Mouse (Mus musculus): ENCODE data around the gene Tox2. TPM values are rescaled to one million over a fixed set of nuclear protein-coding genes. Genes with fewer than 3 reads are reported as not detected.

The Tox2 gene
- polyA plus RNA-seq, 1 experiment, result 0.67 TPM

DNA sequence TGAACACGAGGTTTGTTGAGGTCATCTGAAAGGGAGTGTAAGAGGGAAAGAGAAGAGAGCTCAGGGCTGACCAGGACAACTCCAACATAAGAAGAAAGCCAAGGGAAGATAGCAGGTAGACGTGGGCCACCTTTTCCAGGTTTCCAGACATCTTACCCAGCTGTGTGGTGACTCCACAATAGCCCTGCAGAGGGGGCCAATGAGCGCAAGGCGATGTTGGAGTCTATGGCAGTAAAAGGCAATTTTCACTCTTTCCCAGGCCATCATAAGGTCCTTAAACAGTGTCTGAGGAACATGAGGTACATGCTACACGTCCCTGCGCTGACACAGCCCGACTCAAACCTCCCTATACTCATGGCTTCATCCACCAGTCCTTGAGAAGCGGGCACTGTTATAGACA lies 70.9 kb downstream of the Tox2 start:
- WGBS, result 69% methylated on average over 8 of the region's 8 CpGs
- TF ChIP-seq POLR2A (IDR thresholded peaks at IDR 0.05; ENCODE audit: borderline replicate concordance, control insufficient read depth, low read depth, low read length) (no peak), CTCF (IDR thresholded peaks at IDR 0.05; ENCODE audit: control insufficient read depth, insufficient read depth, low read length) (peak; percentile 19; the same call in 1 of the 2 replicates)
- no peak overlapping the region for H3K27ac ChIP-seq (ENCODE audit: control insufficient read depth, insufficient read depth, low read depth, low read length, poor library complexity)
- no peaks in the 10 kb centered on the region for H3K4me1 ChIP-seq (ENCODE audit: control insufficient read depth, insufficient read depth, low read length)
- H3K4me3 ChIP-seq (replicated peaks; ENCODE audit: control insufficient read depth, low read depth, low read length), result no peak overlapping the region

GRCm38 (mm10) chr2:163275986-163276385 lies 73.1 kb downstream of the Tox2 start:
- H3K27ac ChIP-seq (ENCODE audit: control insufficient read depth, insufficient read depth, low read depth, low read length, poor library complexity), result no peak overlapping the region
- no peak overlapping the region for H3K4me3 ChIP-seq (replicated peaks; ENCODE audit: control insufficient read depth, low read depth, low read length)
- WGBS, result 82% methylated on average over 14 of the region's 14 CpGs
- no peaks in the 10 kb centered on the region for H3K4me1 ChIP-seq (ENCODE audit: control insufficient read depth, insufficient read depth, low read length)
- no peak for TF ChIP-seq POLR2A (IDR thresholded peaks at IDR 0.05; ENCODE audit: borderline replicate concordance, control insufficient read depth, low read depth, low read length)
- TF ChIP-seq CTCF (IDR thresholded peaks at IDR 0.05; ENCODE audit: control insufficient read depth, insufficient read depth, low read length), result no peak

- Histone ChIP-seq H3K4me3 (replicated peaks; ENCODE audit: control insufficient read depth, low read depth, low read length) (no peak overlapping the region), H3K27ac (ENCODE audit: control insufficient read depth, insufficient read depth, low read depth, low read length, poor library complexity) (no peak overlapping the region), H3K4me1 (ENCODE audit: control insufficient read depth, insufficient read depth, low read length) (no peaks in the 10 kb centered on the region)
- TF ChIP-seq POLR2A (IDR thresholded peaks at IDR 0.05; ENCODE audit: borderline replicate concordance, control insufficient read depth, low read depth, low read length), result no peak
- no peak for TF ChIP-seq CTCF (IDR thresholded peaks at IDR 0.05; ENCODE audit: control insufficient read depth, insufficient read depth, low read length)
- WGBS, result 67% methylated on average over 9 of the region's 9 CpGs
Observed at GRCm38 (mm10) chr2:163277979-163278378, 75.1 kb downstream of the Tox2 start.

DNA sequence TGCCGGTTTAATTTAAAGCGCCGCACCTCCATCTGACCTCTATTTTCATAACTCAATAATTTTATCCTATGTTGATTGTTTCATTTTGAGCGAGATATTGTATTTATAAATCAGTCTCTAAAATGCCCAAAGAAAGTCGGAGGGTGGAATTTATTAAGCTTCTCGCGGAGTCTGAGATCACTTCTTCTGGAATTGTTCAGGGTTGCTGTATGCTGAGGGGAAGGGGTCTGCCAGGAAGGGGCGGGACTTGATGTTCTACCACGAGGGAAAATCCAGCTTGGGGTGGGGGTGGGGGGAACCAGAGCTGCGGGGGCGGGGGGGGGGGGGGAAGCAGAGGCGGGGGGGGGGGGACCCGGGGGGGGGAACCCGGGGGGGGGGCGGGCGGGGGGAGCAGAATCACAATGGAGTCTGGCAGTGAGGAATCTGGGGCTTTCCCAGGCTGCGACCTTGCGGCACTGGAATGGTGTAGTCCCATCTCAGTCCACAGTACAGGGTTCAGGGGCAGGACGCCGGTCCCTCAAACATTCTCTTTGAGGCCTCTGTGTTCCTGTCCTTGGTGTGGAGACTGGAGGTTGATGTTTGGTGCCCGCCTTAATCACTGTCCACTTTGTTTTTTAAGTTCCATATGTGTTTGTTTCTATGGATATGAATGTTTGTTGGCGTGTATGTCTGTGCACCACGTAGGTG lies 77.9 kb downstream of the Tox2 start:
- Histone ChIP-seq H3K4me1 (ENCODE audit: control insufficient read depth, insufficient read depth, low read length) (no peaks in the 10 kb centered on the region), H3K27ac (ENCODE audit: control insufficient read depth, insufficient read depth, low read depth, low read length, poor library complexity) (no peak overlapping the region), H3K4me3 (replicated peaks; ENCODE audit: control insufficient read depth, low read depth, low read length) (no peak overlapping the region)
- no peak for TF ChIP-seq CTCF (IDR thresholded peaks at IDR 0.05; ENCODE audit: control insufficient read depth, insufficient read depth, low read length)
- TF ChIP-seq POLR2A (IDR thresholded peaks at IDR 0.05; ENCODE audit: borderline replicate concordance, control insufficient read depth, low read depth, low read length), result no peak
- 66% methylated on average over 16 of the region's 23 CpGs for WGBS

DNA sequence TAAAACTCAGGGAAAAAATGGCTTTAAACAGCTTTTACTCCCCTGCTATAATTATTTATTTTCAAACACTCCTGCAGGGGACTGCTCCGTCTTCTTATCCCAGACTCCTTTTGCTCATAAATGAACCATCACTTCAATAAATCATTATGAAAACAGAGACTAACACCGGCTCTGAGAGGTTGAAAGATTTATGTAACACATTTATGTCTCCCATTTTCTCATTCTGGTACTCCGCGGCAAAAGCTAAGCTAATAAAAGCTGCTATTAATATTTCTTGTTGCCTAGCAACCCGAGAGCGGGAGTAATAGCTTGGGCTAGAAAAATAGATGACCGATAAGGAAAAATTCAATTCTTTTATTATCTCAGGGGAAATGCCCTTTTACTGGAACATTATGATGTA lies 81.9 kb downstream of the Tox2 start:
- WGBS, result 22% methylated on average over 7 of the region's 7 CpGs
- TF ChIP-seq CTCF (IDR thresholded peaks at IDR 0.05; ENCODE audit: control insufficient read depth, insufficient read depth, low read length) (no peak), POLR2A (IDR thresholded peaks at IDR 0.05; ENCODE audit: borderline replicate concordance, control insufficient read depth, low read depth, low read length) (no peak)
- H3K4me1 ChIP-seq (ENCODE audit: control insufficient read depth, insufficient read depth, low read length), result no peaks in the 10 kb centered on the region
- no peak overlapping the region for H3K4me3 ChIP-seq (replicated peaks; ENCODE audit: control insufficient read depth, low read depth, low read length)
- H3K27ac ChIP-seq (ENCODE audit: control insufficient read depth, insufficient read depth, low read depth, low read length, poor library complexity), result no peak overlapping the region

DNA sequence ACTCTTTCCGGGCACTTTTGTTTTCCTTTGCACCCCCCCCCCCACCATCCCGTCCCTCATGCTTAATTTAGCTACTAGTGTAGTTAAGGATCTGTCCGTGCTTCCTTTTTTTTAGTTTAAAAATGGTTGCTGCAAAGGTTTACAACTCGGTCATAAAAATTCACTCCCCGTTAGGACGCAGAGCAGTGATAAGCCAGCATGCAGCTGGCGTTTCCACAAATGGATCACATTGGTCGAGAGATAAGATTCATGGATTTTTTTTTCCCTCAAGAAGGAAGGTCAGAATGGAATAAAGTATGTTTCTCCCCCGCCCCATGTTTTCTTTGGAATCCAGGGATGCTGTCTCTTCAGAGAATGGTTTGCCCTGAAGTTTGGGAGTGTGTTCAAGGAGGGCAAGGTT lies 82.4 kb downstream of the Tox2 start:
- TF ChIP-seq POLR2A (IDR thresholded peaks at IDR 0.05; ENCODE audit: borderline replicate concordance, control insufficient read depth, low read depth, low read length) (no peak), CTCF (IDR thresholded peaks at IDR 0.05; ENCODE audit: control insufficient read depth, insufficient read depth, low read length) (no peak)
- Histone ChIP-seq H3K27ac (ENCODE audit: control insufficient read depth, insufficient read depth, low read depth, low read length, poor library complexity) (no peak overlapping the region), H3K4me1 (ENCODE audit: control insufficient read depth, insufficient read depth, low read length) (no peaks in the 10 kb centered on the region), H3K4me3 (replicated peaks; ENCODE audit: control insufficient read depth, low read depth, low read length) (no peak overlapping the region)
- WGBS, result 5% methylated on average over 9 of the region's 9 CpGs

DNA sequence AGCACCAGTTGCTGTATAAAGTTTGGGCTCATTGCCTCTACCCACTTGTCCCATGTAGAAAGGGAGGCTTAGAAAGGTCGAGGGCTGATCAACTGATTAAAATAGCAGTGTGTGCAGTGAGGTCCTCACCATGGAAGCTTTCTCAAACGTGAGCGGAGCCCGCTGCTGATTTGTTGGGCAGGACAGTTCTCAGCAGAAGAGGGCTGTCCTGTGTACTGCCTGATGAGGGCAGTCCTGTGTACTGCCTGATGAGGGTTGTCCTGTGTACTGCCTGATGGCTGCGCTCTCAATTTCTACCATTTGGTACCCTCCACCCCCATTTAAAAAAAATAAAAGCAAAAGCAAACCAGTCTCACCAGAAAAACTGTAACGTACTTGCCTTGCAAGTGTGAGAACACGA lies 82.8 kb downstream of the Tox2 start:
- WGBS, result 33% methylated on average over 7 of the region's 7 CpGs
- H3K4me1 ChIP-seq (ENCODE audit: control insufficient read depth, insufficient read depth, low read length), result no peaks in the 10 kb centered on the region
- TF ChIP-seq POLR2A (IDR thresholded peaks at IDR 0.05; ENCODE audit: borderline replicate concordance, control insufficient read depth, low read depth, low read length) (no peak), CTCF (IDR thresholded peaks at IDR 0.05; ENCODE audit: control insufficient read depth, insufficient read depth, low read length) (no peak)
- no peak overlapping the region for H3K4me3 ChIP-seq (replicated peaks; ENCODE audit: control insufficient read depth, low read depth, low read length)
- no peak overlapping the region for H3K27ac ChIP-seq (ENCODE audit: control insufficient read depth, insufficient read depth, low read depth, low read length, poor library complexity)

- Histone ChIP-seq H3K4me1 (ENCODE audit: control insufficient read depth, insufficient read depth, low read length) (no peaks in the 10 kb centered on the region), H3K4me3 (replicated peaks; ENCODE audit: control insufficient read depth, low read depth, low read length) (no peak overlapping the region), H3K27ac (ENCODE audit: control insufficient read depth, insufficient read depth, low read depth, low read length, poor library complexity) (no peak overlapping the region)
- WGBS, result 15% methylated on average over 21 of the region's 21 CpGs
- TF ChIP-seq CTCF (IDR thresholded peaks at IDR 0.05; ENCODE audit: control insufficient read depth, insufficient read depth, low read length) (no peak), POLR2A (IDR thresholded peaks at IDR 0.05; ENCODE audit: borderline replicate concordance, control insufficient read depth, low read depth, low read length) (no peak)
Observed at GRCm38 (mm10) chr2:163288881-163289379, 86.0 kb downstream of the Tox2 start.
